Mouse (Mus musculus) embryonic facial prominence, embryonic 14.5 days (tissue): ENCODE data around the gene Cox6b2. TPM values are rescaled to one million over a fixed set of nuclear protein-coding genes. Genes with fewer than 3 reads are reported as not detected.
A peak's percentile ranks its signal among the peaks of the same experiment; 100 is the strongest.

Experiments used
- ATAC-seq: fragments of 200-750 bp; cut with Nextera tagmentation; 2 replicates; pipeline ENCODE4 v1.8.0; 2017; ENCODE audit warnings: low read depth, moderate number of reproducible peaks, moderate TSS enrichment
- DNase-seq: peaks from one replicate; pipeline ENCODE4 v3.0.0-alpha.2; 2015; ENCODE audit warnings: low spot score
- H3K27ac ChIP-seq: fragments of 300-500 bp; sonication (generic); replicated peaks from 2 replicates; pipeline ENCODE4 v1.5.1; 2014; ENCODE audit warnings: low read depth, mild to moderate bottlenecking, low read length, moderate library complexity
- H3K27me3 ChIP-seq: fragments of 300-500 bp; sonication (generic); replicated peaks from 2 replicates; pipeline ENCODE4 v1.6.1; 2014; ENCODE audit warnings: low read length; ENCODE audit not compliant: control insufficient read depth, insufficient read depth
- H3K36me3 ChIP-seq: fragments of 300-500 bp; sonication (generic); 2 replicates; pipeline ENCODE4 v1.6.1; 2014; ENCODE audit warnings: low read length, mixed read lengths; ENCODE audit not compliant: control insufficient read depth, insufficient read depth
- H3K4me1 ChIP-seq: fragments of 300-500 bp; sonication (generic); 2 replicates; pipeline ENCODE4 v1.6.1; 2014; ENCODE audit warnings: antibody characterized with exemption, low read length; ENCODE audit not compliant: control insufficient read depth, insufficient read depth
- H3K4me2 ChIP-seq: fragments of 300-500 bp; sonication (generic); 2 replicates; pipeline ENCODE4 v1.6.1; 2014; ENCODE audit warnings: low read depth, mild to moderate bottlenecking, low read length, moderate library complexity, mixed read lengths
- H3K4me3 ChIP-seq: fragments of 300-500 bp; sonication (generic); 2 replicates; pipeline ENCODE4 v1.5.1; 2014; ENCODE audit warnings: low read depth, mild to moderate bottlenecking, low read length
- H3K9ac ChIP-seq: fragments of 300-500 bp; sonication (generic); 2 replicates; pipeline ENCODE4 v1.6.1; 2014; ENCODE audit warnings: low read depth, mild to moderate bottlenecking, low read length, moderate library complexity, mixed read lengths
- H3K9me3 ChIP-seq: fragments of 300-500 bp; sonication (generic); 2 replicates; pipeline ENCODE4 v1.6.1; 2016; ENCODE audit warnings: low read length; ENCODE audit not compliant: control insufficient read depth
- WGBS: fragments of 180-500 bp; shearing (Covaris S2); extraction: QIAGEN DNeasy Blood & Tissue Kit; methylation state at CpG from one replicate; pipeline ENCODE4 v1.1.7; 2014; 5-methylcytosine and 5-hydroxymethylcytosine counted together
- polyA plus RNA-seq: library from polyadenylated mRNA; unstranded; fragments of >200 nt; fragmentation: Nextera tagmentation; extraction: Ambion mirVana; gene quantifications from 2 replicates; pipeline ENCODE4 v1.2.1, GENCODE M21; 2014

The Cox6b2 gene
- polyA plus RNA-seq, 1 experiment from 2014 or later, result 36.4 TPM

DNA sequence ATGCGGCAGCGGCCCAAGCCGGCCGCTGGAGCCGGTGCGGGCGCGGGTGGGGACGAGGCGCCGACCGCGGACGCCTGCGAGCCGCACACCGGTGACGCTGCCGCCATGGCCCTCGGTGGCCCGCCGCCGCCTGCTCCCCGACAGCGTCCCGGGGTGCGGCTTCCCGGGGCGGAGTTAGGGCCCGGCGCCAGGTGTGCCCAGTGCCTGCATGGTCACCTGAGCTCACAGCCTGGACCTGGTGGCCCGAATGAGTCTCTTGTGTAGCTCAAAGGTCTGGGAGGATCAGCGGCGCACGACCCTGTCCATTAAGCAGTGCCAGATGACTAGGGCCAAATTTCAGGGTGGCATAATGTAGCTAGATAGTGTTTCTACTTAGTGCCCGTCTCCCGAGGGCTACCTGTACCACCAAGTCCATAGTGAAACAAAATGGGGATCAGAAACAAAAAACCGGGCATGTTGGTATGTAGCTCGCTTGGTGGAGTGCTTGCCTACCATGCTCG lies 36.6 kb upstream of the Cox6b2 start, which contains the start of gene Tmem238:
TSS of gene Tmem238 (minus strand) at position 221 of the 500 bp plus-strand sequence.
- peak within 1 kb of the TSS; percentile 96 for H3K4me2 ChIP-seq
- H3K36me3 ChIP-seq, result peaks cover 9% of the 10 kb centered on the region
- H3K9ac ChIP-seq, result peak within 1 kb of the TSS; percentile 79
- no peaks in the 10 kb centered on the region for H3K9me3 ChIP-seq
- peak within 1 kb of the TSS; percentile 44 for H3K27ac ChIP-seq
- WGBS, result 14% methylated on average over 16 of the region's 40 CpGs
- ATAC-seq (0 out of 2 replicates have a peak, but pooled peaks have one; percentile 12), DNase-seq (no peak)
- no peaks in the 10 kb centered on the region; the same call in 1 of the 2 replicates for H3K27me3 ChIP-seq
- H3K4me3 ChIP-seq, result peak within 1 kb of the TSS; percentile 61
- peaks cover 10% of the 10 kb centered on the region for H3K4me1 ChIP-seq

DNA sequence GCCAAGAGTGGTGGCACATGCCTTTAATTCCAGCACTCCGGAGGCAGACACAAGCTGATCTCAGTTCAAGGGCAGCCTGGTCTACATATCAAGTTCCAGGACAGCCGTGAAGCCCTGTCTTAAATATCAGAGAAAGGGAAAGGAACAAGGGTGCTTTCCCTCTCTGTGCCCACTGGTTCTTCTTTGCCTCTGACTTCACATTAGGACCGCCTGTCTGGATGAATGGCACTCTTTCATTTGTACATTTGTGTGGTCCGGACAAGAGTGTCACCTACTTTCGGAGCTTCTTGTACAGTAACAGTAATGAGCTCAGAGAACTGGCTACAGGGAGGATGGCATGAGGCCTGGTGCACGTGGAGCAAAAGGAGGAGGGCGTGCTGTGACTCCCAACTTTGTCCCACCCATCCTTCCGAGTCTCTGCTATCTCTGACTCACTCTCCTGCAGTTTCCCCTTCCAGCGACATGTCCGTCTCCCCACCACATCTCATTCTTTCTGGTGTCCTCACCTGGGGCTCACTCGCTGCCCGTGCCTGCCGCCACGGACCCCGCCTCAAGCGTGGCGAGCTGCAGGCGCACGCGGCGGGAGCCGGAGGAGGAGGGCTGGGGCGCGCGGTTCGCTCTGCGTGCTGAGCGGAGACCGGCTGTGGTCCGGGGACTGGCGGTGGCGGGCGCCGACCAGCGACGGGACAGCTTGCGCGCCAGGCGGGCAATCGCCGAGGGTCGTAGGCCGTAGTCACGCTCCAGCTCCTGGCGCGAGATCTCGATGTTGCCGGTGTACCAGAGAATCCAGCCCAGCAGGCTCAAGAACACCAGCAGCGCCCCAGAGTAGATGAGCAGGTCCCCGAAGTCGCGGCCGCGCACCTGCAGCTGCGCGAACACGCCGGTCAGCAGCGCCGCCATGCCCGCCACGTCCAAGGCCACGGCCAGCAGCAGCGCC lies 35.9 kb upstream of the Cox6b2 start:
- DNase-seq, result peak; percentile 62
- Histone ChIP-seq H3K27me3 (no peaks in the 10 kb centered on the region; the same call in 1 of the 2 replicates), H3K4me1 (peaks cover 7% of the 10 kb centered on the region), H3K9ac (peak overlapping the region; percentile 79), H3K4me2 (peak overlapping the region; percentile 96), H3K9me3 (no peaks in the 10 kb centered on the region), H3K36me3 (peaks cover 2% of the 10 kb centered on the region), H3K4me3 (peak overlapping the region; percentile 61), H3K27ac (peak overlapping the region; percentile 44)
- 2% methylated on average over 47 of the region's 64 CpGs for WGBS
- peak; percentile 31 for ATAC-seq

GRCm38 (mm10) chr7:4783667-4784268 lies 30.9 kb upstream of the Cox6b2 start:
- no peak overlapping the region for H3K27ac ChIP-seq
- peaks cover 11% of the 10 kb centered on the region for H3K27me3 ChIP-seq
- no peaks in the 10 kb centered on the region for H3K9me3 ChIP-seq
- no peak overlapping the region for H3K9ac ChIP-seq
- H3K4me1 ChIP-seq, result peaks cover 6% of the 10 kb centered on the region
- no peak for DNase-seq
- no peaks in the 10 kb centered on the region for H3K36me3 ChIP-seq
- H3K4me2 ChIP-seq, result no peak overlapping the region
- 83% methylated on average over 14 of the region's 14 CpGs for WGBS
- no peak for ATAC-seq
- H3K4me3 ChIP-seq, result no peak overlapping the region

DNA sequence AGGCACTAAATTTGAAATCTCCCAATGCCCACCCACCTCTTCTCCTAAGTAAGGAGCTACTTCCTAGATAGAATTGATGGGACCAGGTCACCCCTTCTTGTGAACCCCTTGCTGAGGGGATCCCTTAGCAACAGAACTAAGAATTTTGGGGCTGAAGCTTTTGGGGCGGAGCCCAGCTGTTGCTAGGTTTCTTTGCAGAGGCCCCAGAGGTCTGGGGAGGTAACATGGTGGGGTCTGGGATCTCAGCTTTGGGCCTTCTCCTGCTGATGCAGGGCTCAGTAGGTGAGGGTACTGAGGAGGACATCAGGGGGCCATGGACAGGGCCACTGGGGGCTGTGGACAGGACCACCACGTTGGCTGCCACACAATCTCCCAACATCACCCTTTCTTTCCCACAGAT lies 29.9 kb upstream of the Cox6b2 start, which contains the start of the genes Il11 and Tmem190:
TSS of gene Il11 (minus strand) at position 101 of the 400 bp plus-strand sequence.
TSS of gene Tmem190 (plus strand) at position 179 of the 400 bp plus-strand sequence.
- H3K4me2 ChIP-seq, result no peak within 1 kb of the TSS
- H3K4me1 ChIP-seq, result no peaks in the 10 kb centered on the region
- 72% methylated on average over 2 of the region's 2 CpGs for WGBS
- no peak within 1 kb of the TSS for H3K4me3 ChIP-seq
- H3K9ac ChIP-seq, result no peak within 1 kb of the TSS
- no peak within 1 kb of the TSS for H3K27ac ChIP-seq
- H3K36me3 ChIP-seq, result no peaks in the 10 kb centered on the region
- no peaks in the 10 kb centered on the region for H3K9me3 ChIP-seq
- H3K27me3 ChIP-seq, result peaks cover 21% of the 10 kb centered on the region
- DNase-seq, result no peak
- ATAC-seq, result no peak

DNA sequence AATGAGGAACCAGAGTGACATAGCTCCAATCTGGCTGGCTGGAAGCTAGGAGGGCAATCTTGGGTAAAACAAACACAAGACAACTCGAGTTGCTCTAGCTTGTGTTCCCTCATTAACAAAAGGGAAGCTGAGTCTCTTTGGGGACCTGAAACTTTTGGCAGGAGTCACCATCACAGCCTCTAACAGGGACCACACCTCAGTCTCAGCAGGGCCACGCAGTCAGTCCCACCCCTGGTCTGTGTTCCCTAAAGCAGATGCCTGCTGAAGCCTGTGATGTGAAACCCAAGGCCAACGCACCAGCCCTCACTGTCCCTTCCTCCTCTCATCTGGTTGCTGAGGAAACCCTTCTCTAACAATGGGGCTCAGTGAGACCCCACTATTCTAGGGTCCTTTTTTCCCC lies 29.2 kb upstream of the Cox6b2 start:
- Histone ChIP-seq H3K4me2 (no peak overlapping the region), H3K4me3 (no peak overlapping the region), H3K9ac (no peak overlapping the region), H3K27me3 (peaks cover 28% of the 10 kb centered on the region), H3K4me1 (no peaks in the 10 kb centered on the region), H3K9me3 (no peaks in the 10 kb centered on the region), H3K36me3 (no peaks in the 10 kb centered on the region), H3K27ac (no peak overlapping the region)
- ATAC-seq, result no peak
- DNase-seq, result no peak
- 45% methylated on average over 3 of the region's 3 CpGs for WGBS

DNA sequence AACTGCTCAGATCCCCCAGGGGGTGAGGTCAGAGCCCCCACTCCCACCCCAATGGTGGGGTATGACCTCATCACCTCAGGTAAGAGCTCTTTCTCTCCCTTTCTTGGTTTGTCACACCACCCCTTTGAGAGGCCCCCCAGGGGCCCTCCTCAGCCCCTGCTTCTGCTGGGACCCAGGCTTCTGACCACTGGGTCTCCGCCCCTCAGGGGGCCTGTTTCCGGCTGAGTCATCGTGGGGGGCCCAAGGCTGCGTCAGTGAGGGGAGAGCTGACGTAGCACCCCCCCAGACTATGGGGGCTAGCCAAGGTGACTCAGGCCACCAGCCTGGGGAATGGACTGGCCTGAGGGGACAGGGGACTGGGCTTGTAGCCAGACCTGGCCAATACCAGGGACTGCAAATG lies 27.0 kb upstream of the Cox6b2 start:
- Histone ChIP-seq H3K4me3 (no peak overlapping the region), H3K9me3 (no peaks in the 10 kb centered on the region), H3K4me2 (no peak overlapping the region), H3K27me3 (peaks cover 47% of the 10 kb centered on the region), H3K4me1 (0 out of 2 replicates have a peak, but pooled peaks cover 3% of the 10 kb centered on the region), H3K9ac (no peak overlapping the region), H3K27ac (no peak overlapping the region), H3K36me3 (no peaks in the 10 kb centered on the region)
- ATAC-seq (no peak), DNase-seq (no peak)
- 29% methylated on average over 5 of the region's 5 CpGs for WGBS

GRCm38 (mm10) chr7:4777851-4778637 lies 25.1 kb upstream of the Cox6b2 start:
- H3K9ac ChIP-seq, result no peak overlapping the region
- H3K4me1 ChIP-seq, result 0 out of 2 replicates have a peak, but pooled peaks cover 3% of the 10 kb centered on the region
- no peak overlapping the region for H3K4me3 ChIP-seq
- 5% methylated on average over 17 of the region's 20 CpGs for WGBS
- no peak overlapping the region; the same call in 1 of the 2 replicates for H3K4me2 ChIP-seq
- no peak for DNase-seq
- ATAC-seq, result no peak
- no peaks in the 10 kb centered on the region for H3K36me3 ChIP-seq
- H3K27me3 ChIP-seq, result peaks cover 48% of the 10 kb centered on the region
- no peaks in the 10 kb centered on the region for H3K9me3 ChIP-seq
- no peak overlapping the region for H3K27ac ChIP-seq
